Mouse (Mus musculus) forebrain, embryonic 13.5 days (tissue): ENCODE measurements around the gene Inka2. TPM values are rescaled to one million over a fixed set of nuclear protein-coding genes. Genes with fewer than 3 reads are reported as not detected.
A peak's percentile ranks its signal among the peaks of the same experiment; 100 is the strongest.

Experiments
- ATAC-seq: fragments of 200-750 bp; cut with Nextera tagmentation; 2 replicates; pipeline ENCODE4 v1.8.0; 2017
- H3K27ac ChIP-seq: fragments of 300-500 bp; sonication (generic); 2 replicates; pipeline ENCODE4 v1.5.1; 2015; ENCODE audit warnings: inconsistent platforms, mild to moderate bottlenecking, moderate library complexity
- H3K27me3 ChIP-seq: fragments of 300-500 bp; sonication (generic); 2 replicates; pipeline ENCODE4 v1.6.1; 2015; ENCODE audit warnings: mild to moderate bottlenecking, inconsistent platforms
- H3K36me3 ChIP-seq: fragments of 300-500 bp; sonication (generic); 2 replicates; pipeline ENCODE4 v1.6.1; 2015; ENCODE audit warnings: mild to moderate bottlenecking, inconsistent platforms; ENCODE audit not compliant: poor library complexity, severe bottlenecking
- H3K4me1 ChIP-seq: fragments of 300-500 bp; sonication (generic); 2 replicates; pipeline ENCODE4 v1.6.1; 2015; ENCODE audit warnings: inconsistent platforms
- H3K4me2 ChIP-seq: fragments of 300-500 bp; sonication (generic); 2 replicates; pipeline ENCODE4 v1.6.1; 2015; ENCODE audit warnings: inconsistent platforms, mild to moderate bottlenecking, moderate library complexity
- H3K4me3 ChIP-seq: fragments of 300-500 bp; sonication (generic); 2 replicates; pipeline ENCODE4 v1.5.1; 2015; ENCODE audit warnings: mild to moderate bottlenecking, inconsistent platforms
- H3K9ac ChIP-seq: fragments of 300-500 bp; sonication (generic); 2 replicates; pipeline ENCODE4 v1.6.1; 2015; ENCODE audit warnings: mild to moderate bottlenecking, inconsistent platforms
- H3K9me3 ChIP-seq: fragments of 300-500 bp; sonication (generic); replicated peaks from 2 replicates; pipeline ENCODE4 v1.6.1; 2016; ENCODE audit warnings: inconsistent platforms
- WGBS: fragments of 180-500 bp; shearing (Covaris S2); methylation state at CpG from one replicate; pipeline ENCODE4 v1.1.7; 2015; 5-methylcytosine and 5-hydroxymethylcytosine counted together
- polyA plus RNA-seq: library from polyadenylated mRNA; unstranded; fragments of >200 nt; fragmentation: Nextera tagmentation; extraction: Ambion mirVana; gene quantifications from 2 replicates; pipeline ENCODE4 v1.2.1, GENCODE M21; 2015

Inka2 gene
- polyA plus RNA-seq, 1 experiment from 2014 or later, result 2.5 TPM

GRCm38 (mm10) chr3:105680346-105680745 lies 24.1 kb upstream of the Inka2 start:
- no peak overlapping the region for H3K9ac ChIP-seq
- H3K27ac ChIP-seq, result no peak overlapping the region
- 93% methylated on average over 7 of the region's 7 CpGs for WGBS
- ATAC-seq, result no peak
- peaks cover 6% of the 10 kb centered on the region; the same call in 1 of the 2 replicates for H3K4me1 ChIP-seq
- H3K36me3 ChIP-seq, result peaks cover 70% of the 10 kb centered on the region
- no peaks in the 10 kb centered on the region for H3K9me3 ChIP-seq
- no peak overlapping the region for H3K4me2 ChIP-seq
- no peak overlapping the region for H3K4me3 ChIP-seq
- no peaks in the 10 kb centered on the region for H3K27me3 ChIP-seq

DNA sequence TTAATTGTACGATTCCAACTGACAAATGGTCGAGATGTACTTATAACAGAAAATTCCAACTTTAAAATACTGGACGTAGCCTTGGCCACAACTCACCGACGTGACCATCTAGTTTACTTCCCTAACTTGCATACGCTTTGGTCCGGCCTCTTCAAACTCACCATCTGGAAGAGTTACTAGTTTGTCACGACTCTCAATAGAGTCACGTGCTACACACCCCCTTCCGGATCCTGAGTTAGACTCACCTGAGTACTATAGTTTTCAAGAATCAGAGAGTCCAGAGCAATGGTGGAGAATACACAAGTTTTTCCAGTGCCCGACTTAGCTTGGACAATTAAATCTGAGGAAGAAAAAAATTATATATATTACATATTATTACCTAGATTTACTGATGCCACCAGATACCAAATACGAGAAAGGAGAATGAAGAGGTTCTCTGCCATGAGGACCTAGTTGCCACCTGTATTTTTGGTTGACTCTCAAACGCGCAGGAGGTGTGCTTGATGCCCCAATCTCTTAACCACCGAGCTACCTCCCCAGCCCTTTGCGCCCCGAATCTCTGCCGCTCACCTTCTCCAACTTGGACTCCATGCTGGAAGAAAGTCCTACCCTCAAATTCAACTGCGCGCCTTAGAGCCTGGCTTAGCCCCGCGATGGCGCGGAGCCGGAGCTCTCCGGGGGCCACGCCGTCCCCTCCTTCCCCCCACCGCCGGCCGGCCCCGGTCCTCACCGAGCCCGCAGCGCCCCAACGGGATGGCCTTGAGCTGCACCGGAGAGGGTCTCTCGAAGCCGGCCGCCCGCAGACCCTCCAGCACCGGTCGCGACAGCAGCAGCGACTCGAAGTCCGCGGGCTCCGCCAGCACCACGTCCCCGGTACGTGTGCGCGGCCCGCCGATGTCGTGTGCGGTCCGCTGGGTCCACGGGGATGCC lies 17.7 kb upstream of the Inka2 start:
- Histone ChIP-seq H3K27ac (peak overlapping the region; percentile 76), H3K4me1 (peaks cover 9% of the 10 kb centered on the region), H3K27me3 (no peaks in the 10 kb centered on the region), H3K9me3 (no peaks in the 10 kb centered on the region), H3K36me3 (peaks cover 24% of the 10 kb centered on the region), H3K4me2 (peak overlapping the region; percentile 78), H3K9ac (peak overlapping the region; percentile 95), H3K4me3 (peak overlapping the region; percentile 94)
- 10% methylated on average over 60 of the region's 60 CpGs for WGBS
- no peak for ATAC-seq

- H3K9me3 ChIP-seq, result no peaks in the 10 kb centered on the region
- H3K4me3 ChIP-seq, result peak within 1 kb of the TSS; percentile 94
- peak within 1 kb of the TSS; percentile 95 for H3K9ac ChIP-seq
- WGBS, result under 1% methylated on average over 72 of the region's 72 CpGs
- H3K27ac ChIP-seq, result peak within 1 kb of the TSS; percentile 76
- H3K4me2 ChIP-seq, result peak within 1 kb of the TSS; percentile 78
- H3K27me3 ChIP-seq, result no peaks in the 10 kb centered on the region
- peaks cover 19% of the 10 kb centered on the region for H3K36me3 ChIP-seq
- ATAC-seq, result peak; percentile 97
- peaks cover 9% of the 10 kb centered on the region for H3K4me1 ChIP-seq
These were observed 16.9 kb upstream of the Inka2 start, which contains the start of gene Ddx20 for GRCm38 (mm10) chr3:105687324-105688060. Gene Ddx20 (minus strand): TSS chr3:105687574.

GRCm38 (mm10) chr3:105688536-105688935 lies 15.9 kb upstream of the Inka2 start:
- 90% methylated on average over 2 of the region's 2 CpGs for WGBS
- H3K9me3 ChIP-seq, result no peaks in the 10 kb centered on the region
- ATAC-seq, result no peak
- no peaks in the 10 kb centered on the region for H3K27me3 ChIP-seq
- no peak overlapping the region for H3K9ac ChIP-seq
- 0 out of 2 replicates have a peak overlapping the region, but pooled peaks have one; percentile 78 for H3K4me2 ChIP-seq
- peaks cover 9% of the 10 kb centered on the region for H3K4me1 ChIP-seq
- no peak overlapping the region for H3K4me3 ChIP-seq
- peaks cover 10% of the 10 kb centered on the region for H3K36me3 ChIP-seq
- no peak overlapping the region for H3K27ac ChIP-seq

GRCm38 (mm10) chr3:105693327-105694080 lies 10.9 kb upstream of the Inka2 start:
- no peak for ATAC-seq
- Histone ChIP-seq H3K4me3 (no peak overlapping the region), H3K36me3 (no peaks in the 10 kb centered on the region), H3K27ac (no peak overlapping the region), H3K4me2 (no peak overlapping the region), H3K4me1 (peaks cover 20% of the 10 kb centered on the region), H3K27me3 (no peaks in the 10 kb centered on the region), H3K9me3 (no peaks in the 10 kb centered on the region), H3K9ac (no peak overlapping the region)
- WGBS, result 79% methylated on average over 14 of the region's 14 CpGs

DNA sequence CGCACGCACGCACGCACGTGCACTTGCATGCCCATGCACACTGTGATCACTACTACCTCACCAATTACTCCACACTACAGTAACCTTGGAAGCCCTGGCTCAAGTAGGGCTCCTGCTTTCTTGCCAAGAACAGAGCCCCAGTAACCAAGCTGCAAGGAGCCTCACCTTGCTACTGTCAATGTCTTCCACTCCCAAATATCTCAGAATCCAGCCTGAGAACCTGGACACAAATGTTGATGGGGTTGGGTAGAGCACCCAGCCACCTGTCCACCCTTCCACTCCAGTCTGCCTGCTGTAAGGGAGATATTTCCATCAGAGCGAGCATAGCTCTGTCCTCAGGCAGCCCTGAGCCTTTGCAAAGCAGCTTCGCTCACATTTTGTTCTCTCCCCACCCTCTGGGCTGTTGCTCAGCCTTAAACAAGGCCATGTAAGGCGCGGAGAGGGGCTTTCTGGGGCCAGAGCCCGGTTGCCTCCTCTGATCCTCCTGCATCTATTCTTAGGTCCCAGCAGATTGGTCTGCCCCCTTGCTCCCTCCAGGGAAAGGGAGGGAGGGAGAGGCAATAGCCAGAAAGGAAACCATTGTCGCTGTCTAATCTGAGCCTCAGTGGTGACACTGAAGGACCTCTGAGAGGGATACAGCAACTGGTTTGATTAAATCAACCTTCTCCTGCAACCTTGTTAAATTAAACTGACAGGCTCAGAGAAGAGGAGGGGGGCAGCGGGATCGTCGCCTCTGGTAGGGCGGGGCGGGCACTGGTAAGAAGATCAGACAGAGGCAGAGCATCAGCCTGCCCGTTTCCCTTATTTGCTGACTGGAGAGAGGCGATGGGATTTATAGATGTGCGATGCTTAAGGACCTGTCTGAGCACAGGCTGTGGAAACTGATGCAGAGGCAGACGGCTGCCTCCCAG lies 8.7 kb upstream of the Inka2 start:
- Histone ChIP-seq H3K27me3 (no peaks in the 10 kb centered on the region), H3K4me1 (peaks cover 26% of the 10 kb centered on the region), H3K9ac (peak overlapping the region; percentile 59), H3K36me3 (no peaks in the 10 kb centered on the region), H3K27ac (peak overlapping the region; percentile 58), H3K9me3 (no peaks in the 10 kb centered on the region), H3K4me3 (0 out of 2 replicates have a peak overlapping the region, but pooled peaks have one; percentile 1), H3K4me2 (peak overlapping the region; percentile 44)
- WGBS, result 26% methylated on average over 20 of the region's 20 CpGs
- ATAC-seq, result peak; percentile 61

DNA sequence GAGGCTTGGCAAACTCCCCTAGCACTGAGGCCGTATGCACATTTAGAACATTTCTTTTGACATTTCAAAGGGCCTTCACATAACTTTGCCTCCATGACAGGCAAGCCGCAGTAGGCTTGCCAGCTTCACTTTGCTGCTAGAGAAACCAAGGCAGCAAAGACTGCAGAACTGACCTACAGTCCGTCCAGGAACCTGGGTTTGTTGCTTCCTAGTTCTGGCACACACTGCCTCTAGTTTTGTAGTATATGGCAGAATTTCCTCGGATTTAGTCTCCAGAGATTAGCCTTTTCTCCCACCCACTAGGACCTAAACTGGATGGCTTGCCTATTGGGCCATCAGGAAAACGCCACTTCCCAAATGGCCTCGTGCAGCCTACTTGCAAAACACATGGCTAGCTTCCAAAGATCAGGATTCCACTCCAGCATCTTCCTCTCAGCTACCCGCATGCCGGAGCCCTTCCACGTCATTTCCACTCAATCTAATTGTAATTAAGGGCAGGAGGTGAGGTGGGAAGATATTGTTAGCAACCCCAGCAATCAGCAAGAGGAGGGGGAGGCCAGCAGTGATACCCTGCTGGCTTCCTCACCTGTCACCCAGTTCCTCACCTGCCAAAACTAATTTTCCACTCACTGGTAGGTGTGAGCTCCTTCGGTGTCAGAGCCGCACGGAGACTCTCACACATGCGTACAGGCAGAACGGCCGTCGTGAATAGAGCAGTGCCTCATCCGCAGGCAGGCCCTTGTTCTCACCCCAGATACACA lies 7.8 kb upstream of the Inka2 start:
- Histone ChIP-seq H3K9ac (peak overlapping the region; percentile 59), H3K27me3 (no peaks in the 10 kb centered on the region), H3K4me1 (peaks cover 26% of the 10 kb centered on the region), H3K4me3 (no peak overlapping the region), H3K9me3 (no peaks in the 10 kb centered on the region), H3K36me3 (no peaks in the 10 kb centered on the region), H3K4me2 (peak overlapping the region; percentile 44), H3K27ac (peak overlapping the region; percentile 58)
- 52% methylated on average over 17 of the region's 17 CpGs for WGBS
- ATAC-seq, result no peak

DNA sequence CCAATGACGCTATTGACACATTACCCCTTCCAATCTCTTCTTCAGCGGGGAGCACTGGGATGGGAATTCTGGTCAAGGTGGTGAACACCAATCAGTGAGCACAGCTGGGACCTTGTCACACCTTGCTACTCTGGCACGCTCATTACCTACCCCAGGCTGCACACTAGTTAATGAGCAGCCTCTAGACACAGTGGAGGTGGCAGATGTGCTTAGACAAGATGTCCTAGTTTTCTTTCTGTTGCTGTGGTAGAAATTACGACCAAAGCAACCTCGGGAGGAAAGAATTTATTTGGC lies 7.3 kb upstream of the Inka2 start:
- H3K4me2 ChIP-seq, result no peak overlapping the region
- no peak overlapping the region for H3K27ac ChIP-seq
- peaks cover 5% of the 10 kb centered on the region; the same call in 1 of the 2 replicates for H3K27me3 ChIP-seq
- no peak overlapping the region for H3K4me3 ChIP-seq
- H3K4me1 ChIP-seq, result peaks cover 26% of the 10 kb centered on the region
- 69% methylated on average over 5 of the region's 5 CpGs for WGBS
- no peaks in the 10 kb centered on the region for H3K36me3 ChIP-seq
- H3K9ac ChIP-seq, result no peak overlapping the region
- peak; percentile 52; the same call in 1 of the 2 replicates for ATAC-seq
- H3K9me3 ChIP-seq, result no peaks in the 10 kb centered on the region

- no peak overlapping the region for H3K4me2 ChIP-seq
- no peak for ATAC-seq
- no peak overlapping the region for H3K4me3 ChIP-seq
- H3K36me3 ChIP-seq, result no peaks in the 10 kb centered on the region
- H3K27ac ChIP-seq, result no peak overlapping the region
- H3K9me3 ChIP-seq, result no peaks in the 10 kb centered on the region
- 73% methylated on average over 1 of the region's 1 CpGs for WGBS
- H3K4me1 ChIP-seq, result peaks cover 26% of the 10 kb centered on the region
- no peak overlapping the region for H3K9ac ChIP-seq
- H3K27me3 ChIP-seq, result peaks cover 9% of the 10 kb centered on the region
These were observed 6.1 kb upstream of the Inka2 start for GRCm38 (mm10) chr3:105698311-105698710.

DNA sequence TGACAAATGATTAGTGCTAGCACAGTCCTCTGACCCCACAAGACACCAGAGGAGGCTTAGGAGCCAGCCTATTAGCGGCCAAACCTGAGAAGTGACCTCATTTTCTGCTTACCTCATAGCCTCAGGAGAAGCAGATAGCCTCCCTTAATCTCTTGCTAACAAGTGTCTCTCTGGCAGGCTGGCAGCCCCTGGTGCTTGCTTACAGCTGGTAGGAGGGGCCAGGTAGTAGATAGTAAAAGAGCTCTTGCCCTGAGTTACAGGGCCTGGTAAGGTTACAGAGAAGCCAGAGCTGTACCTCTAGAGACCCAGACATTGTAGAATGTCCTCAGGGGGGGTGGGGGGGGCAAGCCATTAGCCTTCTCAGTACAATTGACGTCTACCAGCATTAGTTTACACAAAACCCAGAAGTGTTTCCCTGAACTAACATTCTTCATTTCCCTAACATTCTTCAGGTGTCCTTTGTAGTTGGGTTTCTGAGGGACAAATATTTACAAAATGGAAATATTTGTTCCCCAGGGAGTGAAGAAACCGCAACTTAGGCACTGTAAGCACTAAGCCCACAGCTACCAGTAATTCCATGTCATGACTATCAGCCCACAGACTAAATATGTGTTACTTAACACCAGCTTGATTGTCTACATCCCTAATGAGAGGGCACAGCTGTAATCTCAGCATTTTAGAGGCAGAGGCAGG lies 5.0 kb upstream of the Inka2 start:
- Histone ChIP-seq H3K27ac (no peak overlapping the region; the same call in 1 of the 2 replicates), H3K9me3 (no peaks in the 10 kb centered on the region), H3K9ac (no peak overlapping the region), H3K36me3 (no peaks in the 10 kb centered on the region), H3K4me3 (no peak overlapping the region), H3K4me2 (no peak overlapping the region), H3K27me3 (peaks cover 12% of the 10 kb centered on the region), H3K4me1 (peaks cover 31% of the 10 kb centered on the region)
- no peak for ATAC-seq
- WGBS, result 49% methylated on average over 3 of the region's 3 CpGs
